19 mouse cellular contexts compared by ENCODE assay signal in genomic region chr2:157837050-157837449, GRCm38 (mm10).
DNase-seq lines count a peak whose midpoint lies in the region; ATAC-seq and TF ChIP-seq lines count a peak whose summit lies in the region.
"Had no signal": no experiment of that assay in that cellular context is flagged by ENCODE, and none has a peak within 500 bp of the region (broad histone marks: within the 10 kb centered on the region; RNA-seq: fewer than 3 reads in every experiment).

No protein-coding gene starts in this region.

- H3K36me3 ChIP-seq in hindbrain, embryonic 14.5 days (replicated peaks; ENCODE audit: control insufficient read depth, insufficient read depth): peaks cover 4% of the 10 kb centered on the region; the same call in 1 of the 2 replicates
- no peaks in the 10 kb centered on the region; the same call in 1 of the 2 replicates for H3K36me3 ChIP-seq in hindbrain, embryonic 16.5 days (ENCODE audit: control insufficient read depth, insufficient read depth, low read length)
- H3K36me3 ChIP-seq in lung, embryonic 16.5 days (ENCODE audit: control insufficient read depth, insufficient read depth, low read length): no peaks in the 10 kb centered on the region

- no peak for DNase-seq in hindbrain, embryonic 14.5 days (ENCODE audit: low spot score)
- DNase-seq in lung, postnatal 36 days: no peak
- DNase-seq in embryo, embryonic 11 days: peak; percentile 19
- no peak for DNase-seq in left cerebral cortex, adult 11 months (ENCODE audit: low spot score)
- DNase-seq: adrenal gland, postnatal 14 days; cerebellum, postnatal 10 days; gastrocnemius, postnatal 14 days; heart, postnatal 4 days; thymus, postnatal 14 days had no signal

- ATAC-seq in hindbrain, embryonic 14.5 days (ENCODE audit: low FRiP score): no peak
- no peak for ATAC-seq in hindbrain, embryonic 16.5 days
- peak; percentile 77 for ATAC-seq in lung, embryonic 16.5 days (ENCODE audit: low read depth)
- no peak for ATAC-seq in monocyte, adult 5-6 weeks (replicated peaks; ENCODE audit: insufficient number of reproducible peaks, low FRiP score, low TSS enrichment, poor library complexity, severe bottlenecking)
- ATAC-seq: CD4-positive, CD25-positive, alpha-beta regulatory T cell, adult 4 months; forebrain, embryonic 15.5 days had no signal

- H3K9me3 ChIP-seq in hindbrain, embryonic 14.5 days (ENCODE audit: control insufficient read depth, low read length): no peaks in the 10 kb centered on the region
- no peaks in the 10 kb centered on the region for H3K9me3 ChIP-seq in hindbrain, embryonic 16.5 days (ENCODE audit: control insufficient read depth, low read length)
- H3K9me3 ChIP-seq in lung, embryonic 16.5 days (ENCODE audit: control insufficient read depth, low read length): no peaks in the 10 kb centered on the region
- H3K9me3 ChIP-seq: embryonic facial prominence, embryonic 15.5 days; forebrain, embryonic 15.5 days; heart, embryonic 10.5 days; liver, embryonic 15.5 days; midbrain, embryonic 12.5 days had no signal

- H3K4me2 ChIP-seq in hindbrain, embryonic 14.5 days (replicated peaks): no peak overlapping the region
- no peak overlapping the region for H3K4me2 ChIP-seq in hindbrain, embryonic 16.5 days (ENCODE audit: low read length)
- no peak overlapping the region for H3K4me2 ChIP-seq in lung, embryonic 16.5 days (ENCODE audit: low read depth, low read length)
- H3K4me2 ChIP-seq: embryonic facial prominence, embryonic 15.5 days; forebrain, embryonic 15.5 days; liver, embryonic 15.5 days; midbrain, embryonic 12.5 days had no signal

- no peak overlapping the region for H3K9ac ChIP-seq in hindbrain, embryonic 14.5 days
- H3K9ac ChIP-seq in hindbrain, embryonic 16.5 days (ENCODE audit: low read depth, low read length): no peak overlapping the region
- no peak overlapping the region for H3K9ac ChIP-seq in lung, embryonic 16.5 days (ENCODE audit: low read length)
- H3K9ac ChIP-seq: embryonic facial prominence, embryonic 15.5 days; forebrain, embryonic 15.5 days; liver, embryonic 15.5 days; midbrain, embryonic 12.5 days had no signal

- WGBS in hindbrain, embryonic 14.5 days: 51% methylated on average over 8 of the region's 8 CpGs
- WGBS in hindbrain, embryonic 16.5 days: 49% methylated on average over 8 of the region's 8 CpGs
- WGBS in lung, embryonic 16.5 days: 64% methylated on average over 8 of the region's 8 CpGs

- no peak overlapping the region for H3K4me3 ChIP-seq in hindbrain, embryonic 14.5 days (replicated peaks; ENCODE audit: low read length)
- no peak overlapping the region for H3K4me3 ChIP-seq in hindbrain, embryonic 16.5 days (ENCODE audit: low read length)
- no peak overlapping the region for H3K4me3 ChIP-seq in lung, embryonic 16.5 days (ENCODE audit: low read length)
- no peak overlapping the region for H3K4me3 ChIP-seq in bone marrow macrophage, adult 2 months (ENCODE audit: insufficient read depth, low read length)
- H3K4me3 ChIP-seq: embryonic facial prominence, embryonic 15.5 days; forebrain, embryonic 15.5 days; heart, embryonic 10.5 days; liver, embryonic 15.5 days; midbrain, embryonic 12.5 days had no signal

- peak overlapping the region; percentile 60 for H3K27ac ChIP-seq in hindbrain, embryonic 14.5 days
- no peak overlapping the region; the same call in 1 of the 2 replicates for H3K27ac ChIP-seq in hindbrain, embryonic 16.5 days (ENCODE audit: low read depth, low read length)
- peak overlapping the region; percentile 52; the same call in 1 of the 2 replicates for H3K27ac ChIP-seq in lung, embryonic 16.5 days (ENCODE audit: low read length)
- peak overlapping the region; percentile 2 for H3K27ac ChIP-seq in bone marrow macrophage, adult 2 months (ENCODE audit: insufficient read depth, low read depth, low read length)
- H3K27ac ChIP-seq: embryonic facial prominence, embryonic 15.5 days; forebrain, embryonic 15.5 days; heart, embryonic 10.5 days; liver, embryonic 15.5 days; midbrain, embryonic 12.5 days had no signal

- no peak for TF ChIP-seq POLR2A in bone marrow macrophage, adult 2 months (IDR thresholded peaks at IDR 0.05; ENCODE audit: borderline replicate concordance, low read depth, low read length)

- no peaks in the 10 kb centered on the region for H3K27me3 ChIP-seq in hindbrain, embryonic 14.5 days (ENCODE audit: control insufficient read depth, insufficient read depth, low read length)
- no peaks in the 10 kb centered on the region for H3K27me3 ChIP-seq in hindbrain, embryonic 16.5 days (replicated peaks; ENCODE audit: control insufficient read depth, insufficient read depth, low read length)
- H3K27me3 ChIP-seq in lung, embryonic 16.5 days (ENCODE audit: control insufficient read depth, insufficient read depth, low read depth, low read length): no peaks in the 10 kb centered on the region
- H3K27me3 ChIP-seq: embryonic facial prominence, embryonic 15.5 days; forebrain, embryonic 15.5 days; liver, embryonic 15.5 days; midbrain, embryonic 12.5 days had no signal

- no peak for TF ChIP-seq CTCF in bone marrow macrophage, adult 2 months (IDR thresholded peaks at IDR 0.05; ENCODE audit: low read depth, low read length)

- peaks cover 19% of the 10 kb centered on the region; the same call in 1 of the 2 replicates for H3K4me1 ChIP-seq in hindbrain, embryonic 14.5 days (replicated peaks; ENCODE audit: control insufficient read depth, insufficient read depth, low read length)
- peaks cover 7% of the 10 kb centered on the region for H3K4me1 ChIP-seq in hindbrain, embryonic 16.5 days (ENCODE audit: control insufficient read depth, insufficient read depth, low read depth, low read length)
- H3K4me1 ChIP-seq in lung, embryonic 16.5 days (replicated peaks; ENCODE audit: control insufficient read depth, insufficient read depth, low read length): peaks cover 4% of the 10 kb centered on the region; the same call in 1 of the 2 replicates
- peaks cover 52% of the 10 kb centered on the region for H3K4me1 ChIP-seq in bone marrow macrophage, adult 2 months (ENCODE audit: control insufficient read depth, insufficient read depth, low read length)
- H3K4me1 ChIP-seq: embryonic facial prominence, embryonic 15.5 days; liver, embryonic 15.5 days had no signal
